Mouse (Mus musculus) liver, adult 2 months (tissue): ENCODE data around the gene Olfr62. TPM values are rescaled to one million over a fixed set of nuclear protein-coding genes. Genes with fewer than 3 reads are reported as not detected.
A peak's percentile ranks its signal among the peaks of the same experiment; 100 is the strongest.

Experiments used
- DNase-seq: peaks from one replicate; pipeline ENCODE4 v3.0.0-alpha.2; 2011; ENCODE audit warnings: low read depth, low spot score; ENCODE audit errors: extremely low read depth
- H3K27ac ChIP-seq: fragments of 200-500 bp; replicated peaks from 2 replicates; pipeline ENCODE4 v1.5.1; 2012; ENCODE audit warnings: low read depth, mild to moderate bottlenecking, control low read depth, inconsistent platforms, low read length; ENCODE audit not compliant: insufficient read depth
- H3K27me3 ChIP-seq: fragments of 200-500 bp; 2 replicates; pipeline ENCODE4 v1.6.1; 2012; ENCODE audit warnings: mild to moderate bottlenecking, moderate library complexity, low read length, inconsistent platforms; ENCODE audit not compliant: control insufficient read depth, insufficient read depth
- H3K36me3 ChIP-seq: fragments of 200-500 bp; 2 replicates; pipeline ENCODE4 v1.6.1; 2012; ENCODE audit warnings: low read length, inconsistent platforms; ENCODE audit not compliant: control insufficient read depth, insufficient read depth
- H3K4me1 ChIP-seq: fragments of 200-500 bp; 2 replicates; pipeline ENCODE4 v1.6.1; 2011; ENCODE audit warnings: low read length; ENCODE audit not compliant: control insufficient read depth, insufficient read depth
- H3K4me3 ChIP-seq: fragments of 200-500 bp; 2 replicates; pipeline ENCODE4 v1.5.1; 2011; ENCODE audit warnings: low read depth, mild to moderate bottlenecking, control low read depth, low read length, moderate library complexity; ENCODE audit not compliant: insufficient read depth
- H3K79me2 ChIP-seq: fragments of 200-500 bp; 2 replicates; pipeline ENCODE4 v1.6.1; 2012; ENCODE audit warnings: inconsistent platforms, mild to moderate bottlenecking, low read length, moderate library complexity; ENCODE audit not compliant: control insufficient read depth, insufficient read depth
- H3K9ac ChIP-seq: fragments of 200-500 bp; 2 replicates; pipeline ENCODE4 v1.6.1; 2012; ENCODE audit warnings: low read depth, mild to moderate bottlenecking, control low read depth, inconsistent platforms, low read length
- CTCF ChIP-seq: fragments of 200-500 bp; IDR thresholded peaks from 2 replicates; pipeline ENCODE4 v1.5.1; 2011; ENCODE audit warnings: low read depth, low read length, control low read depth
- POLR2A ChIP-seq: fragments of 200-500 bp; IDR thresholded peaks from 2 replicates; pipeline ENCODE4 v1.6.1; 2011; ENCODE audit warnings: low read length, control low read depth; ENCODE audit not compliant: insufficient read depth; ENCODE audit errors: extremely low read depth
- WGBS: fragments of 180-500 bp; shearing (Covaris S2); methylation state at CpG from one replicate; pipeline ENCODE4 v1.1.7; 2018; 5-methylcytosine and 5-hydroxymethylcytosine counted together
- polyA plus RNA-seq: library from polyadenylated mRNA; depleted of rRNA; stranded (reverse); fragments of >200 nt; gene quantifications from 2 replicates; pipeline ENCODE4 v1.2.3, GENCODE M21; 2012
- total RNA-seq: library from RNA; depleted of rRNA; stranded (reverse); fragments of >200 nt; gene quantifications from 2 replicates; pipeline ENCODE4 v1.2.3, GENCODE M21; 2014

Olfr62 gene
- total and polyA plus RNA-seq, 2 experiments: not detected

GRCm38 (mm10) chr4:118621781-118622180, 37.0 kb upstream of the Olfr62 start:
- peak; percentile 15 for DNase-seq
- H3K27me3 ChIP-seq: no peaks in the 10 kb centered on the region
- peaks cover 21% of the 10 kb centered on the region; the same call in 1 of the 2 replicates for H3K36me3 ChIP-seq
- no peak for TF ChIP-seq CTCF
- TF ChIP-seq POLR2A: no peak
- H3K4me3 ChIP-seq: no peak overlapping the region
- no peak overlapping the region for H3K9ac ChIP-seq
- peaks cover 4% of the 10 kb centered on the region; the same call in 1 of the 2 replicates for H3K4me1 ChIP-seq
- WGBS: 70% methylated on average over 9 of the region's 9 CpGs
- H3K27ac ChIP-seq: no peak overlapping the region
- H3K79me2 ChIP-seq: peaks cover 4% of the 10 kb centered on the region; the same call in 1 of the 2 replicates

- Histone ChIP-seq H3K9ac (no peak overlapping the region), H3K36me3 (peaks cover 19% of the 10 kb centered on the region; the same call in 1 of the 2 replicates), H3K79me2 (no peaks in the 10 kb centered on the region), H3K4me1 (no peaks in the 10 kb centered on the region), H3K27me3 (no peaks in the 10 kb centered on the region), H3K27ac (no peak overlapping the region), H3K4me3 (no peak overlapping the region)
- no peak for DNase-seq
- 95% methylated on average over 5 of the region's 5 CpGs for WGBS
- TF ChIP-seq POLR2A (no peak), CTCF (no peak)
Observed at GRCm38 (mm10) chr4:118630261-118630660, 28.5 kb upstream of the Olfr62 start.

DNA sequence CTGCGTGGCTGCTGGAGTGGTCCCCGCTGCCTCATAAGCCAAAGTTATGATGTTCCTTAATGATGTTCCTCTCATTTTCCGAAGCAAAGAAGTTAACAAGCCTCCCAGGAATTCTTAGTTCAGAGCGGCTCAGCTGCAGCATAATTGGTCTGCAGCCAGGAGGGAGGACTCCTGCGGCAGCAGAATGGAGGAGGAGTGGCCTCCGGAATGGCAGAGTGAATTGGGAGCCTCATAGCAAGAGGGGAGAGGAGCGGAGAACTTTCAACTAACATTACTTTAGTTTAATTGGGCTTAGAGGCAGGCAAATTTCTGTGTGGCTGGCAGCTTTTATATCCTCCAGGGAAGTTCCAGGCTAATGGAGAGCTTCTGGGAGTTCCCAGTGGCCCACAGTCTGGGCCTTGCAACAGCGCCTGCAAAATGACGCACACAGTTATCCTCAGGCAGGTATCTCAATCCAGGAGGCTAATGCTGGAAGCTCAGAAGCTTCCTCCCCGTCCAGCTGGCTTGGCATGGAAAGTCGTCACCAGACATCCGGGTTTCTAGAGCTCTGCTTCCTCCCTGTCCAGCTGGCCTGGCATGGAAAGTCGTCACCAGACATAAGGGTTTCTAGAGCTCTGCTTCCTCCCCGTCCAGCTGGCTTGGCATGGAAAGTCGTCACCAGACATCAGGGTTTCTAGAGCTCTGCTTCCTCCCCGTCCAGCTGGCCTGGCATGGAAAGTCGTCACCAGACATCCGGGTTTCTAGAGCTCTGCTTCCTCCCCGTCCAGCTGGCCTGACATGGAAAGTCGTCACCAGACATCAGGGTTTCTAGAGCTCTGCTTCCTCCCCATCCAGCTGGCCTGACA, 16.2 kb upstream of the Olfr62 start:
- Histone ChIP-seq H3K36me3 (no peaks in the 10 kb centered on the region), H3K4me3 (no peak overlapping the region), H3K27me3 (no peaks in the 10 kb centered on the region), H3K4me1 (no peaks in the 10 kb centered on the region), H3K27ac (no peak overlapping the region), H3K9ac (no peak overlapping the region), H3K79me2 (no peaks in the 10 kb centered on the region)
- WGBS: 52% methylated on average over 20 of the region's 20 CpGs
- TF ChIP-seq CTCF (no peak), POLR2A (no peak)
- no peak for DNase-seq

- no peaks in the 10 kb centered on the region for H3K27me3 ChIP-seq
- H3K36me3 ChIP-seq: no peaks in the 10 kb centered on the region
- no peaks in the 10 kb centered on the region for H3K79me2 ChIP-seq
- no peaks in the 10 kb centered on the region for H3K4me1 ChIP-seq
- peak; percentile 32 for DNase-seq
- no peak overlapping the region for H3K4me3 ChIP-seq
- peak; percentile 81 for TF ChIP-seq CTCF
- no peak for TF ChIP-seq POLR2A
- H3K27ac ChIP-seq: no peak overlapping the region
- H3K9ac ChIP-seq: no peak overlapping the region
- WGBS: 3% methylated on average over 2 of the region's 2 CpGs
Observed at GRCm38 (mm10) chr4:118645234-118645633, 13.5 kb upstream of the Olfr62 start.

DNA sequence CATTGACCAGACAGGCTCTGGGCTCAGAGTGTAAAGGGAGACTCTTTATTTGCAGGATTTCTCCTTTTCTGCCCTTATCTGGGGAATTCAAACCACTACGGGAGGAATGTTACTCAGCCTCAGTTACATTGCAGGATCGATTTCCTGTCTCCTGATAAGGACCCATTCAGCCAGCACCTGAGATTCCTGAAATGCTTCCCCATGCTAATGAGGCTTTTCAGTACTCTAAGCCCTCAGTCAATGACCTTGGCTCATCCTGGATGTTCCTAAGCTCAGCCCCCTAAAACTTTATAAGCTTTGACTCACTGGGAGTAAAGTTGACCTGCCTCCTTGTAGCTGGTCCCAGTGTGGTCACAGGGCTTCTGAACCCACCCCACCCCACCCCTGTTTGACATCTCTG, 28.3 kb downstream of the Olfr62 start:
- Histone ChIP-seq H3K27ac (no peak overlapping the region), H3K27me3 (no peaks in the 10 kb centered on the region; the same call in 1 of the 2 replicates), H3K79me2 (no peaks in the 10 kb centered on the region), H3K4me3 (no peak overlapping the region), H3K36me3 (no peaks in the 10 kb centered on the region), H3K4me1 (no peaks in the 10 kb centered on the region), H3K9ac (no peak overlapping the region)
- 8% methylated on average over 2 of the region's 2 CpGs for WGBS
- no peak for DNase-seq
- no peak for TF ChIP-seq POLR2A
- no peak for TF ChIP-seq CTCF
